Mouse (Mus musculus): ENCODE results near the gene Olfr642.

- TF ChIP-seq CTCF (IDR thresholded peaks at IDR 0.05; ENCODE audit: low read depth, low read length): no peak
- no peak for TF ChIP-seq GATA1 (IDR thresholded peaks at IDR 0.05; ENCODE audit: borderline replicate concordance, low read length)
- no peak for TF ChIP-seq TAL1 (conservative IDR thresholded peaks at IDR 0.05; ENCODE audit: low read depth, low read length)
Observed at GRCm38 (mm10) chr7:103998446-103998845, 54.0 kb downstream of the Olfr642 start, which contains the start of gene Olfr638.

Measured in G1E (cell line).